Mouse (Mus musculus) kidney, adult 2 months (tissue): ENCODE measurements around the gene Cetn3. TPM values are rescaled to one million over a fixed set of nuclear protein-coding genes. Genes with fewer than 3 reads are reported as not detected.

Source experiments
- DNase-seq: peaks from one replicate; pipeline ENCODE4 v3.0.0; 2021
- H3K27ac ChIP-seq: fragments of 200-500 bp; 2 replicates; pipeline ENCODE4 v1.5.1; 2012; ENCODE audit warnings: low read depth, low read length, control low read depth, inconsistent platforms; ENCODE audit not compliant: insufficient read depth
- H3K27me3 ChIP-seq: fragments of 200-500 bp; replicated peaks from 2 replicates; pipeline ENCODE4 v1.6.1; 2012; ENCODE audit warnings: mild to moderate bottlenecking, moderate library complexity, low read length, inconsistent platforms; ENCODE audit not compliant: control insufficient read depth, insufficient read depth
- H3K36me3 ChIP-seq: fragments of 200-500 bp; 2 replicates; pipeline ENCODE4 v1.6.1; 2012; ENCODE audit warnings: mild to moderate bottlenecking, moderate library complexity, low read length, inconsistent platforms; ENCODE audit not compliant: control insufficient read depth, insufficient read depth
- H3K4me1 ChIP-seq: fragments of 200-500 bp; 2 replicates; pipeline ENCODE4 v1.6.1; 2011; ENCODE audit warnings: low read length; ENCODE audit not compliant: control insufficient read depth, insufficient read depth
- H3K4me3 ChIP-seq: fragments of 200-500 bp; 2 replicates; pipeline ENCODE4 v1.5.1; 2011; ENCODE audit warnings: mild to moderate bottlenecking, low read depth, low read length, control low read depth; ENCODE audit not compliant: insufficient read depth
- CTCF ChIP-seq: fragments of 200-500 bp; conservative IDR thresholded peaks from 2 replicates; pipeline ENCODE4 v1.5.1; 2011; ENCODE audit warnings: low read depth, mild to moderate bottlenecking, control low read depth, low read length, moderate library complexity, mixed read lengths; ENCODE audit not compliant: insufficient read depth, insufficient read length
- POLR2A ChIP-seq: fragments of 200-500 bp; IDR thresholded peaks from one replicate; pipeline ENCODE4 v1.6.1; 2011; ENCODE audit warnings: low read depth, low read length, control low read depth
- WGBS: fragments of 180-500 bp; shearing (Covaris S2); methylation state at CpG from one replicate; pipeline ENCODE4 v1.1.7; 2018; 5-methylcytosine and 5-hydroxymethylcytosine counted together
- polyA plus RNA-seq: library from polyadenylated mRNA; depleted of rRNA; stranded (reverse); fragments of >200 nt; gene quantifications from 2 replicates; pipeline ENCODE4 v1.2.3, GENCODE M21; 2012; rRNA removed

Cetn3 gene
- polyA plus RNA-seq, 1 experiment, result 8.1 TPM

GRCm38 (mm10) chr13:81840246-81840645 is 57.4 kb downstream of the Cetn3 start:
- Histone ChIP-seq H3K27ac (no peak overlapping the region), H3K4me1 (no peaks in the 10 kb centered on the region), H3K4me3 (no peak overlapping the region), H3K36me3 (no peaks in the 10 kb centered on the region), H3K27me3 (no peaks in the 10 kb centered on the region)
- WGBS, result 54% methylated on average over 5 of the region's 5 CpGs
- no peak for DNase-seq
- TF ChIP-seq CTCF, result no peak
- TF ChIP-seq POLR2A, result no peak

GRCm38 (mm10) chr13:81840646-81841045 is 57.8 kb downstream of the Cetn3 start:
- TF ChIP-seq CTCF, result no peak
- no peak for TF ChIP-seq POLR2A
- no peak for DNase-seq
- 45% methylated on average over 5 of the region's 5 CpGs for whole genome bisulfite sequencing

GRCm38 (mm10) chr13:81842278-81842677 is 59.4 kb downstream of the Cetn3 start:
- H3K27ac ChIP-seq, result no peak overlapping the region
- H3K4me1 ChIP-seq, result no peaks in the 10 kb centered on the region
- no peak overlapping the region for H3K4me3 ChIP-seq
- no peaks in the 10 kb centered on the region for H3K36me3 ChIP-seq
- TF ChIP-seq POLR2A (no peak), CTCF (no peak)
- H3K27me3 ChIP-seq, result no peaks in the 10 kb centered on the region
- no peak for DNase-seq
- WGBS, result 82% methylated on average over 6 of the region's 6 CpGs

More at GRCm38 (mm10) chr13:81840646-81841045, 57.8 kb downstream of the Cetn3 start:
- Histone ChIP-seq H3K36me3 (no peaks in the 10 kb centered on the region), H3K27ac (no peak overlapping the region), H3K27me3 (no peaks in the 10 kb centered on the region), H3K4me3 (no peak overlapping the region), H3K4me1 (no peaks in the 10 kb centered on the region)

Other genes with a start within 250 kb of the Cetn3 start
- 0.56 and 0.61 TPM in 2 replicates for gene Adgrv1, start 149.9 kb upstream of the Cetn3 start, polyA plus RNA-seq
- gene Lysmd3, start 125.4 kb upstream of the Cetn3 start, polyA plus RNA-seq, result 3.9 and 4.4 TPM in 2 replicates
- gene Polr3g, start 72.1 kb upstream of the Cetn3 start, polyA plus RNA-seq, result 2.7 and 3.1 TPM in 2 replicates
- 3.3 and 5.3 TPM in 2 replicates for gene Mblac2, start 71.7 kb upstream of the Cetn3 start, polyA plus RNA-seq